Mouse (Mus musculus) stomach, postnatal 0 days (tissue): ENCODE data around the gene Slc6a16. TPM values are rescaled to one million over a fixed set of nuclear protein-coding genes. Genes with fewer than 3 reads are reported as not detected.

Source experiments
- ATAC-seq: fragments of 200-750 bp; cut with Nextera tagmentation; 2 replicates; pipeline ENCODE4 v1.8.0; 2017; ENCODE audit not compliant: low FRiP score, low TSS enrichment
- DNase-seq: peaks from one replicate; pipeline ENCODE4 v3.0.0-alpha.2; 2016; ENCODE audit warnings: low spot score
- H3K27ac ChIP-seq: fragments of 300-500 bp; sonication (generic); replicated peaks from 2 replicates; pipeline ENCODE4 v1.5.1; 2014; ENCODE audit warnings: mild to moderate bottlenecking, control low read depth
- H3K27me3 ChIP-seq: fragments of 300-500 bp; sonication (generic); 2 replicates; pipeline ENCODE4 v1.6.1; 2014; ENCODE audit warnings: low read length; ENCODE audit not compliant: control insufficient read depth, insufficient read depth
- H3K36me3 ChIP-seq: fragments of 300-500 bp; sonication (generic); 2 replicates; pipeline ENCODE4 v1.6.1; 2014; ENCODE audit warnings: low read length, mixed read lengths; ENCODE audit not compliant: control insufficient read depth, insufficient read depth
- H3K4me1 ChIP-seq: fragments of 300-500 bp; sonication (generic); replicated peaks from 2 replicates; pipeline ENCODE4 v1.6.1; 2014; ENCODE audit warnings: antibody characterized with exemption; ENCODE audit not compliant: control insufficient read depth, insufficient read depth
- H3K4me2 ChIP-seq: fragments of 300-500 bp; sonication (generic); replicated peaks from 2 replicates; pipeline ENCODE4 v1.6.1; 2014; ENCODE audit warnings: low read depth, mild to moderate bottlenecking, control low read depth, moderate library complexity
- H3K4me3 ChIP-seq: fragments of 300-500 bp; sonication (generic); 2 replicates; pipeline ENCODE4 v1.5.1; 2014; ENCODE audit warnings: low read depth, low read length, control low read depth
- H3K9ac ChIP-seq: fragments of 300-500 bp; sonication (generic); 2 replicates; pipeline ENCODE4 v1.6.1; 2014; ENCODE audit warnings: mild to moderate bottlenecking, low read length, control low read depth, mixed read lengths
- H3K9me3 ChIP-seq: fragments of 300-500 bp; sonication (generic); 2 replicates; pipeline ENCODE4 v1.6.1; 2016; ENCODE audit warnings: low read length; ENCODE audit not compliant: control insufficient read depth
- CTCF ChIP-seq: IDR thresholded peaks from 2 replicates; pipeline ENCODE4 v1.5.1; 2016; ENCODE audit warnings: antibody characterized with exemption, low read depth, mild to moderate bottlenecking, moderate library complexity
- EP300 ChIP-seq: optimal IDR thresholded peaks from 2 replicates; pipeline ENCODE3; 2016; ENCODE audit warnings: antibody characterized with exemption
- WGBS: fragments of 180-500 bp; shearing (Covaris S2); extraction: QIAGEN DNeasy Blood & Tissue Kit; methylation state at CpG from one replicate; pipeline ENCODE4 v1.1.7; 2014; 5-methylcytosine and 5-hydroxymethylcytosine counted together
- polyA plus RNA-seq: library from polyadenylated mRNA; unstranded; fragments of >200 nt; fragmentation: Nextera tagmentation; extraction: Ambion mirVana; gene quantifications from 2 replicates; pipeline ENCODE4 v1.2.1, GENCODE M21; 2015

The Slc6a16 gene
- polyA plus RNA-seq: 0.07 and 0.18 TPM in 2 replicates

- H3K27me3 ChIP-seq: 0 out of 2 replicates have a peak, but pooled peaks cover 2% of the 10 kb centered on the region
- TF ChIP-seq EP300 (no peak), CTCF (peak; percentile 25; the same call in 1 of the 2 replicates)
- no peaks in the 10 kb centered on the region for H3K36me3 ChIP-seq
- WGBS: 25% methylated on average over 52 of the region's 53 CpGs
- no peaks in the 10 kb centered on the region for H3K9me3 ChIP-seq
- peak within 1 kb of the TSS; percentile 41 for H3K9ac ChIP-seq
- H3K4me3 ChIP-seq: peak within 1 kb of the TSS; percentile 4; the same call in 1 of the 2 replicates
- H3K27ac ChIP-seq: no peak within 1 kb of the TSS
- H3K4me1 ChIP-seq: 0 out of 2 replicates have a peak, but pooled peaks cover 5% of the 10 kb centered on the region
- peak within 1 kb of the TSS; percentile 48 for H3K4me2 ChIP-seq
- ATAC-seq: peak; percentile 52
- peak; percentile 53 for DNase-seq
Observed at GRCm38 (mm10) chr7:45240633-45241388, at the start of gene Slc6a16. Gene Slc6a16, plus strand, starts transcription at chr7:45241085.

- Histone ChIP-seq H3K4me3 (no peak overlapping the region), H3K27me3 (no peaks in the 10 kb centered on the region), H3K27ac (no peak overlapping the region), H3K4me2 (no peak overlapping the region), H3K4me1 (no peaks in the 10 kb centered on the region), H3K9me3 (no peaks in the 10 kb centered on the region), H3K36me3 (no peaks in the 10 kb centered on the region), H3K9ac (no peak overlapping the region)
- ATAC-seq (no peak), DNase-seq (no peak)
- TF ChIP-seq EP300 (no peak), CTCF (no peak)
- 57% methylated on average over 2 of the region's 2 CpGs for WGBS
Observed at GRCm38 (mm10) chr7:45191161-45191560, 49.7 kb upstream of the Slc6a16 start.

GRCm38 (mm10) chr7:45191803-45192363, 49.0 kb upstream of the Slc6a16 start:
- WGBS: 14% methylated on average over 8 of the region's 8 CpGs
- ATAC-seq: no peak
- Histone ChIP-seq H3K9ac (no peak overlapping the region), H3K27me3 (no peaks in the 10 kb centered on the region), H3K9me3 (no peaks in the 10 kb centered on the region), H3K4me1 (no peaks in the 10 kb centered on the region), H3K4me2 (no peak overlapping the region), H3K4me3 (no peak overlapping the region), H3K36me3 (no peaks in the 10 kb centered on the region), H3K27ac (no peak overlapping the region)
- no peak for DNase-seq
- no peak for TF ChIP-seq CTCF
- TF ChIP-seq EP300: no peak

- DNase-seq: no peak
- Histone ChIP-seq H3K9ac (no peak overlapping the region), H3K36me3 (no peaks in the 10 kb centered on the region), H3K4me1 (no peaks in the 10 kb centered on the region), H3K27me3 (no peaks in the 10 kb centered on the region), H3K4me2 (no peak overlapping the region), H3K9me3 (no peaks in the 10 kb centered on the region), H3K27ac (no peak overlapping the region), H3K4me3 (no peak overlapping the region)
- 84% methylated on average over 7 of the region's 7 CpGs for WGBS
- no peak for ATAC-seq
- no peak for TF ChIP-seq EP300
- TF ChIP-seq CTCF: no peak
Observed at GRCm38 (mm10) chr7:45192585-45193310, 48.1 kb upstream of the Slc6a16 start.

- H3K36me3 ChIP-seq: no peaks in the 10 kb centered on the region
- ATAC-seq: no peak
- no peak overlapping the region for H3K9ac ChIP-seq
- H3K9me3 ChIP-seq: no peaks in the 10 kb centered on the region
- H3K27me3 ChIP-seq: no peaks in the 10 kb centered on the region
- DNase-seq: no peak
- H3K27ac ChIP-seq: no peak overlapping the region
- TF ChIP-seq EP300: no peak
- TF ChIP-seq CTCF: peak; percentile 22
- no peak overlapping the region for H3K4me3 ChIP-seq
- no peaks in the 10 kb centered on the region for H3K4me1 ChIP-seq
- no peak overlapping the region for H3K4me2 ChIP-seq
- 72% methylated on average over 5 of the region's 5 CpGs for WGBS
Observed at GRCm38 (mm10) chr7:45193406-45193805, 47.5 kb upstream of the Slc6a16 start.
